Mouse (Mus musculus) ES-E14 (cell line): ENCODE results near the gene Kctd17.

Experiments used
- CHD2 ChIP-seq: IDR thresholded peaks from 2 replicates; pipeline ENCODE4 v1.6.1; 2014; ENCODE audit warnings: mild to moderate bottlenecking, low read depth, low read length, inconsistent platforms
- ZC3H11A ChIP-seq: IDR thresholded peaks from 2 replicates; pipeline ENCODE4 v1.6.1; 2012; ENCODE audit warnings: low read depth, mild to moderate bottlenecking, inconsistent platforms, low read length, borderline replicate concordance

- TF ChIP-seq CHD2, result no peak
- TF ChIP-seq ZC3H11A, result no peak
Measured at GRCm38 (mm10) chr15:78402423-78402822, 25.9 kb upstream of the Kctd17 start.
